Mouse (Mus musculus): ENCODE results near the gene Nab1.

DNA sequence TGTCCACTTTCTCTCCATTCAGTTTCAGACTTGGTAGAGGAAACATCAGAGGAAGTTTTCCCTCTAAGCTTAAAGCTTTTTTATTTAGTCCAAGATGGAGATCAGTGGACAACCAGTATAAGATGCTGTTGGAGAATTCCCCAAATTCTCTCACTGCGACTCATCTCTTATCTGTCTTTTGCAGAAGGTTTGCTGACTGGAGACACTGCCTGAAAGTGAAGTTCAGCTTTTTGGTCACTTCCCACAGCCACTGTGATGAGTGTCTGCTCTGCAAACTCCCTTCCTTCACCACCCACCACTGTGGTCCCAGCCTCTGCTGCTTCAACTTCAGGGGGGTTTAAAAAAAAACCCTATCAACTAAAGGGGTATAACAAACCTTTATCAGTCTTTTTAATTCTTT is 70.4 kb downstream of the Nab1 start:
- TF ChIP-seq POLR2A (IDR thresholded peaks at IDR 0.05; ENCODE audit: extremely low read depth, insufficient read depth, low read length) (no peak), CTCF (IDR thresholded peaks at IDR 0.05; ENCODE audit: extremely low read depth, insufficient read depth, low read length) (no peak)

All from cortical plate, adult 2 months (tissue).